In the genomic region with DNA sequence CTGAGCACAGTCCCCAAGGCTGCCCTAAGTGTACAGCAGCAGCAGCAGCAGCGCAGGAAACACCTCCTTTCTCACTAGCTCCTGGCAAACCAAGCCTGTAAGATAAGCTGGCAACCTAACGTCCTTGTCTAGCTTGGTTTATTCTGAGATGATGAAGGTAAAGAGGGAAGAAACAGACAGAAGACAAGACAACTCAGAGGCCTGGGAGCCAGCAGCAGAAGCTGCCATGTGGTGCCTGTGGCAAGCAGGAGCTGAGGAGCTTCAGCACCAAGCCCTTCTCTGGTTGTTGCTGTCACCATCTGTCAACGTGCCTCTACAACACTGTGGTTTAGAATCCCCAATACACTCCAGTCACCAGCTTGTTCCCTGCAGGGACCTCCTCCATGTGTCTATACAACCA, we compare ENCODE assay signal across 13 mouse cellular contexts. TPM values are rescaled to one million over a fixed set of nuclear protein-coding genes. Genes with fewer than 3 reads are reported as not detected.
A peak's percentile ranks its signal among the peaks of the same experiment; 100 is the strongest.
DNase-seq lines count a peak whose midpoint lies in the region; ATAC-seq lines count a peak whose summit lies in the region.
"Had no signal": no experiment of that assay in that cellular context is flagged by ENCODE, and none has a peak within 500 bp of the region (broad histone marks: within the 10 kb centered on the region; RNA-seq: fewer than 3 reads in every experiment).

No protein-coding gene starts in this region.

- H3K4me2 ChIP-seq in forebrain, embryonic 13.5 days: no peak overlapping the region
- H3K4me2 ChIP-seq in hindbrain, embryonic 16.5 days (ENCODE audit: low read length): no peak overlapping the region
- no peak overlapping the region for H3K4me2 ChIP-seq in hindbrain, embryonic 11.5 days (replicated peaks; ENCODE audit: low read depth, low read length)

- peaks cover 7% of the 10 kb centered on the region; the same call in 1 of the 2 replicates for H3K36me3 ChIP-seq in forebrain, embryonic 13.5 days (ENCODE audit: poor library complexity, severe bottlenecking)
- H3K36me3 ChIP-seq in forebrain, embryonic 10.5 days (replicated peaks): peaks cover 52% of the 10 kb centered on the region
- no peaks in the 10 kb centered on the region for H3K36me3 ChIP-seq in hindbrain, embryonic 16.5 days (ENCODE audit: control insufficient read depth, insufficient read depth, low read length)
- H3K36me3 ChIP-seq in hindbrain, embryonic 11.5 days (ENCODE audit: control insufficient read depth, insufficient read depth, low read length): no peaks in the 10 kb centered on the region

- H3K4me1 ChIP-seq in forebrain, embryonic 13.5 days: peaks cover 46% of the 10 kb centered on the region
- peaks cover 40% of the 10 kb centered on the region for H3K4me1 ChIP-seq in forebrain, embryonic 10.5 days
- peaks cover 12% of the 10 kb centered on the region for H3K4me1 ChIP-seq in hindbrain, embryonic 16.5 days (ENCODE audit: control insufficient read depth, insufficient read depth, low read depth, low read length)
- H3K4me1 ChIP-seq in hindbrain, embryonic 11.5 days (replicated peaks; ENCODE audit: control insufficient read depth, insufficient read depth, low read length): peaks cover 5% of the 10 kb centered on the region; the same call in 1 of the 2 replicates
- H3K4me1 ChIP-seq in brown adipose tissue, adult 24 weeks (ENCODE audit: control insufficient read depth, insufficient read depth, insufficient read length, low read length): peaks cover 46% of the 10 kb centered on the region

- no peak for DNase-seq in forebrain, embryonic 10.5 days (ENCODE audit: extremely low spot score, low spot score)
- no peak for DNase-seq in hindbrain, embryonic 11.5 days (ENCODE audit: low spot score)
- peak; percentile 37 for DNase-seq in layer of hippocampus, adult 9-11 months
- DNase-seq in Muller cell, postnatal 12 days (ENCODE audit: inconsistent ontology term): no peak
- DNase-seq: adrenal gland, adult 2 months; cerebellum, adult 18-20 months; kidney, postnatal 25 days; lung, postnatal 14 days; thymus, postnatal 14 days had no signal

- peak overlapping the region; percentile 59 for H3K27ac ChIP-seq in forebrain, embryonic 13.5 days
- no peak overlapping the region for H3K27ac ChIP-seq in forebrain, embryonic 10.5 days
- H3K27ac ChIP-seq in hindbrain, embryonic 16.5 days (ENCODE audit: low read depth, low read length): peak overlapping the region; percentile 18; the same call in 1 of the 2 replicates
- no peak overlapping the region for H3K27ac ChIP-seq in hindbrain, embryonic 11.5 days (ENCODE audit: low read depth, low read length)
- H3K27ac ChIP-seq in brown adipose tissue, adult 24 weeks (replicated peaks; ENCODE audit: low read depth, low read length): peak overlapping the region; percentile 46; the same call in 1 of the 2 replicates

- H3K4me3 ChIP-seq in forebrain, embryonic 13.5 days: no peak overlapping the region
- H3K4me3 ChIP-seq in forebrain, embryonic 10.5 days: no peak overlapping the region
- no peak overlapping the region for H3K4me3 ChIP-seq in hindbrain, embryonic 16.5 days (ENCODE audit: low read length)
- no peak overlapping the region for H3K4me3 ChIP-seq in hindbrain, embryonic 11.5 days (ENCODE audit: low read depth, low read length)
- no peak overlapping the region for H3K4me3 ChIP-seq in brown adipose tissue, adult 24 weeks (ENCODE audit: insufficient read depth, low read depth, low read length)

- 71% methylated on average over 3 of the region's 3 CpGs for WGBS in forebrain, embryonic 13.5 days
- 74% methylated on average over 3 of the region's 3 CpGs for WGBS in forebrain, embryonic 10.5 days
- 62% methylated on average over 3 of the region's 3 CpGs for WGBS in hindbrain, embryonic 16.5 days
- 66% methylated on average over 3 of the region's 3 CpGs for WGBS in hindbrain, embryonic 11.5 days

- H3K9ac ChIP-seq in forebrain, embryonic 13.5 days: no peak overlapping the region
- H3K9ac ChIP-seq in hindbrain, embryonic 16.5 days (ENCODE audit: low read depth, low read length): no peak overlapping the region
- H3K9ac ChIP-seq in hindbrain, embryonic 11.5 days (ENCODE audit: low read depth, low read length): no peak overlapping the region

- no peaks in the 10 kb centered on the region for H3K27me3 ChIP-seq in forebrain, embryonic 13.5 days
- no peaks in the 10 kb centered on the region for H3K27me3 ChIP-seq in forebrain, embryonic 10.5 days (ENCODE audit: poor library complexity, severe bottlenecking)
- no peaks in the 10 kb centered on the region for H3K27me3 ChIP-seq in hindbrain, embryonic 16.5 days (replicated peaks; ENCODE audit: control insufficient read depth, insufficient read depth, low read length)
- no peaks in the 10 kb centered on the region for H3K27me3 ChIP-seq in hindbrain, embryonic 11.5 days (ENCODE audit: control insufficient read depth, insufficient read depth, low read length)

- no peaks in the 10 kb centered on the region for H3K9me3 ChIP-seq in forebrain, embryonic 13.5 days (replicated peaks)
- no peaks in the 10 kb centered on the region for H3K9me3 ChIP-seq in forebrain, embryonic 10.5 days
- H3K9me3 ChIP-seq in hindbrain, embryonic 16.5 days (ENCODE audit: control insufficient read depth, low read length): no peaks in the 10 kb centered on the region
- no peaks in the 10 kb centered on the region for H3K9me3 ChIP-seq in hindbrain, embryonic 11.5 days (ENCODE audit: control insufficient read depth, low read length)

- ATAC-seq in forebrain, embryonic 13.5 days: peak; percentile 34; the same call in 1 of the 2 replicates
- no peak for ATAC-seq in hindbrain, embryonic 16.5 days
- no peak for ATAC-seq in hindbrain, embryonic 11.5 days (ENCODE audit: low FRiP score)
- ATAC-seq in granulocyte monocyte progenitor cell, adult 5-6 weeks (replicated peaks; ENCODE audit: poor library complexity, severe bottlenecking): no peak

RNA-seq across cellular contexts. Expression of a gene that starts 37.4 kb away (rescaled TPM):
- polyA plus RNA-seq in forebrain, embryonic 13.5 days (2015; fragmentation: Nextera tagmentation; extraction: Ambion mirVana): 10.6 and 11.9 TPM in 2 replicates
- 15.7 and 17.3 TPM in 2 replicates for polyA plus RNA-seq in forebrain, embryonic 10.5 days (2016; fragmentation: Nextera tagmentation; extraction: Ambion mirVana)
- 6.6 and 8.3 TPM in 2 replicates for polyA plus RNA-seq in hindbrain, embryonic 16.5 days (2015; fragmentation: Nextera tagmentation; extraction: Ambion mirVana)
- 15.7 and 17.9 TPM in 2 replicates for polyA plus RNA-seq in hindbrain, embryonic 11.5 days (2014; fragmentation: Nextera tagmentation; extraction: Ambion mirVana)
- 35.8 and 41.1 TPM in 2 replicates for polyA plus RNA-seq in brown adipose tissue, adult 24 weeks (2012; ENCODE audit: insufficient read depth, insufficient read length, missing spikeins)
- total RNA-seq in granulocyte monocyte progenitor cell, adult 5-6 weeks (2014; fragmentation: Nextera tagmentation): 0.17 TPM in 1 of 2 replicates, not detected in the other
- not detected in 2 replicates for total RNA-seq in granulocyte monocyte progenitor cell, adult 5-6 weeks (2017)

Comparison
In these comparisons a context has a peak if more than half of its experiments do, and no peak if none do; other contexts are left out.
1. H3K27ac ChIP-seq: peak in forebrain, embryonic 13.5 days (single experiment), hindbrain, embryonic 16.5 days (single experiment) and brown adipose tissue, adult 24 weeks (single experiment); none in forebrain, embryonic 10.5 days (single experiment) and hindbrain, embryonic 11.5 days (single experiment).